Mouse (Mus musculus): ENCODE results near the gene Rwdd3.

GRCm38 (mm10) chr3:121111068-121111467 is 60.4 kb downstream of the Rwdd3 start:
- TF ChIP-seq CTCF (IDR thresholded peaks at IDR 0.05; ENCODE audit: low read depth) (no peak), EP300 (IDR thresholded peaks at IDR 0.05; ENCODE audit: low read depth) (no peak)
